Mouse (Mus musculus) limb, embryonic 11.5 days (tissue): ENCODE results near the gene Ada. TPM values are rescaled to one million over a fixed set of nuclear protein-coding genes. Genes with fewer than 3 reads are reported as not detected.

Experiments used
- ATAC-seq: fragments of 200-750 bp; cut with Nextera tagmentation; 2 replicates; pipeline ENCODE4 v1.8.0; 2017; ENCODE audit warnings: low read depth; ENCODE audit not compliant: insufficient number of reproducible peaks, low FRiP score, low TSS enrichment
- DNase-seq: peaks from one replicate; pipeline ENCODE4 v3.0.0-alpha.2; 2015; ENCODE audit warnings: low spot score
- H3K27ac ChIP-seq: fragments of 300-500 bp; sonication (generic); replicated peaks from 2 replicates; pipeline ENCODE4 v1.5.1; 2014; ENCODE audit warnings: low read depth, mild to moderate bottlenecking, low read length
- H3K27me3 ChIP-seq: fragments of 300-500 bp; sonication (generic); 2 replicates; pipeline ENCODE4 v1.6.1; 2014; ENCODE audit warnings: mild to moderate bottlenecking, low read length, mixed read lengths; ENCODE audit not compliant: control insufficient read depth, insufficient read depth
- H3K36me3 ChIP-seq: fragments of 300-500 bp; sonication (generic); 2 replicates; pipeline ENCODE4 v1.6.1; 2014; ENCODE audit warnings: mild to moderate bottlenecking, low read length, moderate library complexity, mixed read lengths; ENCODE audit not compliant: control insufficient read depth, insufficient read depth
- H3K4me1 ChIP-seq: fragments of 300-500 bp; sonication (generic); 2 replicates; pipeline ENCODE4 v1.6.1; 2014; ENCODE audit warnings: low read length, mixed read lengths; ENCODE audit not compliant: control insufficient read depth, insufficient read depth
- H3K4me2 ChIP-seq: fragments of 300-500 bp; sonication (generic); 2 replicates; pipeline ENCODE4 v1.6.1; 2014; ENCODE audit warnings: low read depth, mild to moderate bottlenecking, moderate library complexity; ENCODE audit not compliant: severe bottlenecking
- H3K4me3 ChIP-seq: fragments of 300-500 bp; sonication (generic); 2 replicates; pipeline ENCODE4 v1.5.1; 2014; ENCODE audit warnings: low read depth, low read length
- H3K9ac ChIP-seq: fragments of 300-500 bp; sonication (generic); 2 replicates; pipeline ENCODE4 v1.6.1; 2014; ENCODE audit warnings: mild to moderate bottlenecking, low read length
- H3K9me3 ChIP-seq: fragments of 300-500 bp; sonication (generic); 2 replicates; pipeline ENCODE4 v1.6.1; 2016; ENCODE audit warnings: low read length; ENCODE audit not compliant: control insufficient read depth
- WGBS: fragments of 180-500 bp; shearing (Covaris S2); extraction: QIAGEN DNeasy Blood & Tissue Kit; methylation state at CpG from one replicate; pipeline ENCODE4 v1.1.7; 2014; 5-methylcytosine and 5-hydroxymethylcytosine counted together
- polyA plus RNA-seq: library from polyadenylated mRNA; unstranded; fragments of >200 nt; fragmentation: Nextera tagmentation; extraction: Ambion mirVana; gene quantifications from 2 replicates; pipeline ENCODE4 v1.2.1, GENCODE M21; 2014

The Ada gene
- polyA plus RNA-seq, 1 experiment from 2014 or later: 9.7 TPM

DNA sequence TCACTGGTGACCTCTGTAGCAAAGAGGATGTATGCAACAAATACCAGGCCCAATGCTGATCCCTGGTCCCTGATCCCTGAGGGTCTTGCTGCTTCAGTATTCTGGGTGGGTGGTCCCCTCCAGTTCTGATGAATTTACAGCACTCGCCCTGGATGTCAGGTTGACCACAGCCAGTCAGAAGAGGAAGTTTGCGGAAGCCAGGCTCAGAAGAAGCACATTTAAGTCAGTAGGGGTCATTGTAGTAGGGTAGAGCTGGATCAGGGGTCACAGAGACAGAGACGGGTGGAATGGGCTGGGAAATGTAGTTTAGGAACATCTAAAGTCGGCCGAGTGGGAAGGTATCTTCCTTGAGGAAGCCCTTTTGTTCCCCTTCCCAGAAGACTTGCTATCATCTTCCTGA lies 4.2 kb upstream of the Ada start:
- Histone ChIP-seq H3K9ac (no peak overlapping the region), H3K27me3 (no peaks in the 10 kb centered on the region), H3K4me3 (no peak overlapping the region), H3K36me3 (no peaks in the 10 kb centered on the region), H3K4me1 (no peaks in the 10 kb centered on the region), H3K27ac (no peak overlapping the region), H3K4me2 (no peak overlapping the region), H3K9me3 (no peaks in the 10 kb centered on the region)
- no peak for DNase-seq
- ATAC-seq: no peak
- WGBS: 54% methylated on average over 5 of the region's 5 CpGs

GRCm38 (mm10) chr2:163744801-163745570 lies 5.1 kb downstream of the Ada start:
- Histone ChIP-seq H3K4me1 (no peaks in the 10 kb centered on the region), H3K9ac (no peak overlapping the region), H3K9me3 (no peaks in the 10 kb centered on the region), H3K4me3 (no peak overlapping the region), H3K27ac (no peak overlapping the region), H3K27me3 (no peaks in the 10 kb centered on the region), H3K4me2 (no peak overlapping the region), H3K36me3 (no peaks in the 10 kb centered on the region)
- WGBS: 82% methylated on average over 10 of the region's 10 CpGs
- ATAC-seq (no peak), DNase-seq (no peak)

DNA sequence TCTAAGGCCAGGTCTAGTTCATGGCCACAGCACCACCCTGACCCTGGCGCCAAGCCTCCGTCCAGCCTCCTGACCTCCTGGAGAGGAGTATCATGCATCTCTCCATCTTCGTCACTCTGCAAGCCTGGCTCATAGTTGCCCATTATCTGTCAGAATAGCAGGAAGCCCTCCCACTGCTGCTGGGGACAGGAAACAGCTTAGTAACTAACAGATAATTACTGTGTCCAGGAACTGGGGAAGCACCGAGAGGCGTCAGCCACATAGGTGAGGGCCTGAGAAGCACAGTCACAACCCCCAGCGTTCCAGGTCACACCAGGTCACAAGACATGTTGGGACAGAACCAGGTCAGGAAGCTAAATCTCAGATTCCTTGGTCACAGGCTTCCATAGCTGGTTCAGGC lies 6.7 kb downstream of the Ada start:
- no peaks in the 10 kb centered on the region for H3K36me3 ChIP-seq
- no peaks in the 10 kb centered on the region for H3K4me1 ChIP-seq
- H3K4me2 ChIP-seq: no peak overlapping the region
- no peaks in the 10 kb centered on the region for H3K27me3 ChIP-seq
- H3K27ac ChIP-seq: no peak overlapping the region
- 53% methylated on average over 6 of the region's 6 CpGs for WGBS
- ATAC-seq: no peak
- H3K9me3 ChIP-seq: no peaks in the 10 kb centered on the region
- no peak overlapping the region for H3K9ac ChIP-seq
- DNase-seq: no peak
- H3K4me3 ChIP-seq: no peak overlapping the region

- H3K9ac ChIP-seq: no peak overlapping the region
- no peak for ATAC-seq
- no peak for DNase-seq
- no peak overlapping the region for H3K27ac ChIP-seq
- 80% methylated on average over 5 of the region's 5 CpGs for WGBS
- H3K4me1 ChIP-seq: no peaks in the 10 kb centered on the region
- H3K4me3 ChIP-seq: no peak overlapping the region
- no peaks in the 10 kb centered on the region for H3K27me3 ChIP-seq
- no peaks in the 10 kb centered on the region for H3K9me3 ChIP-seq
- H3K4me2 ChIP-seq: no peak overlapping the region
- H3K36me3 ChIP-seq: no peaks in the 10 kb centered on the region; the same call in 1 of the 2 replicates
Observed at GRCm38 (mm10) chr2:163742656-163743055, 7.4 kb downstream of the Ada start.

GRCm38 (mm10) chr2:163735980-163736379 lies 14.1 kb downstream of the Ada start:
- no peak overlapping the region for H3K4me2 ChIP-seq
- H3K4me3 ChIP-seq: no peak overlapping the region
- ATAC-seq (no peak), DNase-seq (no peak)
- no peak overlapping the region for H3K9ac ChIP-seq
- WGBS: 89% methylated on average over 6 of the region's 6 CpGs
- H3K4me1 ChIP-seq: no peaks in the 10 kb centered on the region
- no peaks in the 10 kb centered on the region for H3K27me3 ChIP-seq
- no peaks in the 10 kb centered on the region for H3K9me3 ChIP-seq
- no peak overlapping the region for H3K27ac ChIP-seq
- peaks cover 2% of the 10 kb centered on the region; the same call in 1 of the 2 replicates for H3K36me3 ChIP-seq

DNA sequence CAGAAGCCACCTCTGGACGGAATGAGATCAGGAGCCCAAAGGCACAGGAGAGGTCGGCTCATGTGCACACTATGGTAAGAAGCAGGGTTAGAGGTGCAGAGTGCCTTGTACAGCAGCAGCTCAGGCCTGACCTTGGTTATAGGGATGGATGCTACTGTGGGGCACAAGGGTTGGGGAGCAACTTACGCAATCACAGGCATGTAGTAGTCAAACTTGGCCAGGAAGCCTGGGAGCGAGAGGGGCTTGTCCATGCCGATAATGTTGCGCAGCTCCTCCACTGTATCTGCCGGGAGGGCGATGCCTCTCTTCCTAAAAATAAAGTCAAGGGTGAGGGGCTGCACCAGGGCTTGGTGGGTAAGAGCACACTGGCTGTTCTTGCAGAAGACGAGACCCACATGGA lies 14.9 kb downstream of the Ada start:
- H3K36me3 ChIP-seq: peaks cover 5% of the 10 kb centered on the region
- no peak overlapping the region for H3K4me2 ChIP-seq
- no peaks in the 10 kb centered on the region for H3K27me3 ChIP-seq
- ATAC-seq (no peak), DNase-seq (no peak)
- no peak overlapping the region for H3K27ac ChIP-seq
- no peaks in the 10 kb centered on the region for H3K9me3 ChIP-seq
- WGBS: 91% methylated on average over 9 of the region's 9 CpGs
- no peak overlapping the region for H3K9ac ChIP-seq
- H3K4me3 ChIP-seq: no peak overlapping the region
- no peaks in the 10 kb centered on the region for H3K4me1 ChIP-seq

- WGBS: 90% methylated on average over 11 of the region's 11 CpGs
- Histone ChIP-seq H3K9ac (no peak overlapping the region), H3K4me1 (no peaks in the 10 kb centered on the region), H3K4me2 (no peak overlapping the region), H3K9me3 (no peaks in the 10 kb centered on the region), H3K4me3 (no peak overlapping the region), H3K36me3 (peaks cover 8% of the 10 kb centered on the region; the same call in 1 of the 2 replicates), H3K27me3 (no peaks in the 10 kb centered on the region), H3K27ac (no peak overlapping the region)
- ATAC-seq (no peak), DNase-seq (no peak)
Observed at GRCm38 (mm10) chr2:163732021-163732420, 18.0 kb downstream of the Ada start.

GRCm38 (mm10) chr2:163728300-163728699 lies 21.7 kb downstream of the Ada start:
- Histone ChIP-seq H3K27me3 (no peaks in the 10 kb centered on the region), H3K4me1 (no peaks in the 10 kb centered on the region), H3K4me3 (no peak overlapping the region), H3K9ac (no peak overlapping the region), H3K27ac (no peak overlapping the region), H3K36me3 (peaks cover 11% of the 10 kb centered on the region; the same call in 1 of the 2 replicates), H3K4me2 (no peak overlapping the region), H3K9me3 (no peaks in the 10 kb centered on the region)
- no peak for ATAC-seq
- DNase-seq: no peak
- WGBS: 78% methylated on average over 4 of the region's 4 CpGs
